Mouse (Mus musculus): ENCODE data around the gene Bscl2.

- TF ChIP-seq POLR2A (IDR thresholded peaks at IDR 0.05; ENCODE audit: borderline replicate concordance, extremely low read depth, low read depth, low read length), result peak; percentile 51; the same call in 1 of the 2 replicates
- TF ChIP-seq CTCF (IDR thresholded peaks at IDR 0.05; ENCODE audit: insufficient read depth, low read length), result no peak
Measured at GRCm38 (mm10) chr19:8871267-8872186, 34.3 kb downstream of the Bscl2 start, which contains the start of gene Ubxn1.
